Mouse (Mus musculus) adrenal gland, adult 8-10 months (tissue): ENCODE results near the gene Pxn. TPM values are rescaled to one million over a fixed set of nuclear protein-coding genes. Genes with fewer than 3 reads are reported as not detected.
"Not testable (repeated sequence)": the region's sequence is repeated elsewhere in the genome, so short reads cannot be mapped to it uniquely, and the experiment has no call there.

ENCODE experiments used
- DNase-seq: peaks from one replicate; pipeline ENCODE4 v3.0.0; 2022
- total RNA-seq, 4 experiments: library from RNA; stranded (reverse); gene quantifications; 2 replicates each; pipeline ENCODE4 v1.2.4; 2022

The Pxn gene
- total RNA-seq, 4 experiments from 2014 or later: 32.1 to 64.5 (median 44.8) TPM

GRCm38 (mm10) chr5:115487353-115487752 is 19.1 kb upstream of the Pxn start:
- DNase-seq: no peak

- no peak for DNase-seq
These were observed 18.4 kb upstream of the Pxn start for GRCm38 (mm10) chr5:115487942-115488580.

- peak; percentile 66 for DNase-seq
These were observed 17.4 kb upstream of the Pxn start for GRCm38 (mm10) chr5:115488841-115489698.

- DNase-seq: peak; percentile 89
These were observed 16.5 kb upstream of the Pxn start for GRCm38 (mm10) chr5:115489699-115490637.

- no peak for DNase-seq
These were observed 15.9 kb upstream of the Pxn start for GRCm38 (mm10) chr5:115490638-115491000.

- no peak for DNase-seq
These were observed 15.4 kb upstream of the Pxn start for GRCm38 (mm10) chr5:115491076-115491475.

GRCm38 (mm10) chr5:115491771-115492322 is 14.6 kb upstream of the Pxn start:
- DNase-seq: peak; percentile 77

GRCm38 (mm10) chr5:115492711-115493335 is 13.7 kb upstream of the Pxn start:
- no peak for DNase-seq

- no peak for DNase-seq
These were observed 13.0 kb upstream of the Pxn start for GRCm38 (mm10) chr5:115493441-115493840.

GRCm38 (mm10) chr5:115495618-115496017 is 10.9 kb upstream of the Pxn start:
- not testable (repeated sequence) for DNase-seq

GRCm38 (mm10) chr5:115497033-115497432 is 9.4 kb upstream of the Pxn start:
- DNase-seq: no peak

GRCm38 (mm10) chr5:115498307-115499240 is 7.9 kb upstream of the Pxn start:
- DNase-seq: no peak

- no peak for DNase-seq
These were observed 6.0 kb upstream of the Pxn start for GRCm38 (mm10) chr5:115500383-115500935.

GRCm38 (mm10) chr5:115503035-115503434 is 3.4 kb upstream of the Pxn start:
- DNase-seq: no peak

GRCm38 (mm10) chr5:115505617-115506016 is 859 bp upstream of the Pxn start:
- DNase-seq: not testable (repeated sequence)

GRCm38 (mm10) chr5:115507267-115507980 is 948 bp downstream of the Pxn start:
- DNase-seq: no peak

- no peak for DNase-seq
These were observed 1.7 kb downstream of the Pxn start for GRCm38 (mm10) chr5:115507981-115508858.

GRCm38 (mm10) chr5:115508859-115509147 is 2.3 kb downstream of the Pxn start:
- no peak for DNase-seq

GRCm38 (mm10) chr5:115509321-115509761 is 2.9 kb downstream of the Pxn start:
- no peak for DNase-seq
